Mouse (Mus musculus) limb, embryonic 11.5 days (tissue): ENCODE data around the gene Rae1. TPM values are rescaled to one million over a fixed set of nuclear protein-coding genes. Genes with fewer than 3 reads are reported as not detected.

ENCODE experiments used
- ATAC-seq: fragments of 200-750 bp; cut with Nextera tagmentation; 2 replicates; pipeline ENCODE4 v1.8.0; 2017; ENCODE audit warnings: low read depth; ENCODE audit not compliant: insufficient number of reproducible peaks, low FRiP score, low TSS enrichment
- DNase-seq: peaks from one replicate; pipeline ENCODE4 v3.0.0-alpha.2; 2015; ENCODE audit warnings: low spot score
- H3K27ac ChIP-seq: fragments of 300-500 bp; sonication (generic); replicated peaks from 2 replicates; pipeline ENCODE4 v1.5.1; 2014; ENCODE audit warnings: low read depth, mild to moderate bottlenecking, low read length
- H3K27me3 ChIP-seq: fragments of 300-500 bp; sonication (generic); 2 replicates; pipeline ENCODE4 v1.6.1; 2014; ENCODE audit warnings: mild to moderate bottlenecking, low read length, mixed read lengths; ENCODE audit not compliant: control insufficient read depth, insufficient read depth
- H3K36me3 ChIP-seq: fragments of 300-500 bp; sonication (generic); 2 replicates; pipeline ENCODE4 v1.6.1; 2014; ENCODE audit warnings: mild to moderate bottlenecking, low read length, moderate library complexity, mixed read lengths; ENCODE audit not compliant: control insufficient read depth, insufficient read depth
- H3K4me1 ChIP-seq: fragments of 300-500 bp; sonication (generic); 2 replicates; pipeline ENCODE4 v1.6.1; 2014; ENCODE audit warnings: low read length, mixed read lengths; ENCODE audit not compliant: control insufficient read depth, insufficient read depth
- H3K4me2 ChIP-seq: fragments of 300-500 bp; sonication (generic); 2 replicates; pipeline ENCODE4 v1.6.1; 2014; ENCODE audit warnings: low read depth, mild to moderate bottlenecking, moderate library complexity; ENCODE audit not compliant: severe bottlenecking
- H3K4me3 ChIP-seq: fragments of 300-500 bp; sonication (generic); 2 replicates; pipeline ENCODE4 v1.5.1; 2014; ENCODE audit warnings: low read depth, low read length
- H3K9ac ChIP-seq: fragments of 300-500 bp; sonication (generic); 2 replicates; pipeline ENCODE4 v1.6.1; 2014; ENCODE audit warnings: mild to moderate bottlenecking, low read length
- H3K9me3 ChIP-seq: fragments of 300-500 bp; sonication (generic); 2 replicates; pipeline ENCODE4 v1.6.1; 2016; ENCODE audit warnings: low read length; ENCODE audit not compliant: control insufficient read depth
- WGBS: fragments of 180-500 bp; shearing (Covaris S2); extraction: QIAGEN DNeasy Blood & Tissue Kit; methylation state at CpG from one replicate; pipeline ENCODE4 v1.1.7; 2014; 5-methylcytosine and 5-hydroxymethylcytosine counted together
- polyA plus RNA-seq: library from polyadenylated mRNA; unstranded; fragments of >200 nt; fragmentation: Nextera tagmentation; extraction: Ambion mirVana; gene quantifications from 2 replicates; pipeline ENCODE4 v1.2.1, GENCODE M21; 2014

Gene Rae1
- polyA plus RNA-seq, 1 experiment from 2014 or later = 172 TPM

DNA sequence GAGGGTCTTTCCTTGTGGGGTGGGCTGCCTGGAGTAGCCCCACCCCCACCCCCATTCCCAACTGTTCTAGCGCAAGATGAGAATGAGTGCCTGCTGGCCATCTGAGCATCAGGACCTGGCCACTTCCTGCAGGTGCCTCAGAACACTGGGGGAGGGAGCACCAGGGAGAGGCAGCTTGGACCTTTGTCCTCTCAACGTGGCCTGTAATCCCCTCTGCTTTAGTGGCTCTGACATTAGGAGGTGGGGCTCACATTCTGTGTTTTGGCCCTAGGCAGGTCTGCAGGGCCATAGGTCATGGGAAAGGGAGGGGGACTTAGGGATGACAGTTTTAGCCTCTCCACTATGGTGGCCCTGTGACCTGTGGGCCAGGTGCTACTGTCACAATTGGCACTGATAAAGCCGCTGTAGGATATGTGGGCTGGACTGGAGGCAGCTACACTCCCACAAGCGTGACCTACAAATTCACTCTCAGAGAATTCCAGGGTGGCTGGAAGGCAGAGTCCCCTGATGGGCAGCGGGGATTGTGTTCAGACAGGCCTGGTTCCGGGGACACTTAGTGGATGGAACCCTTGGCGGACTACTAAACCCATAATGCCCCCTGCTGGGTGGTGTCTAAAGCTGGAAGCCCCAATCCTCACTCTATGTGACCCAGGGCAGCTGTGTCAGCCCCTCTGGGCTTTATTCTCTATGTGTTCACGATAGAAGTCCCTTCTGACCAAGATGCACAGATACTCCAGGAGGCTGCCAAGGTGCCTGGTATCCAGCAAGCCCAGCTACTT, 50.9 kb downstream of the Rae1 start:
- no peaks in the 10 kb centered on the region for H3K27me3 ChIP-seq
- no peak overlapping the region for H3K4me2 ChIP-seq
- no peaks in the 10 kb centered on the region for H3K36me3 ChIP-seq
- H3K27ac ChIP-seq = no peak overlapping the region
- no peak overlapping the region for H3K9ac ChIP-seq
- H3K4me3 ChIP-seq = no peak overlapping the region
- WGBS = 44% methylated on average over 8 of the region's 8 CpGs
- H3K4me1 ChIP-seq = peaks cover 6% of the 10 kb centered on the region; the same call in 1 of the 2 replicates
- DNase-seq (no peak), ATAC-seq (no peak)
- no peaks in the 10 kb centered on the region for H3K9me3 ChIP-seq

DNA sequence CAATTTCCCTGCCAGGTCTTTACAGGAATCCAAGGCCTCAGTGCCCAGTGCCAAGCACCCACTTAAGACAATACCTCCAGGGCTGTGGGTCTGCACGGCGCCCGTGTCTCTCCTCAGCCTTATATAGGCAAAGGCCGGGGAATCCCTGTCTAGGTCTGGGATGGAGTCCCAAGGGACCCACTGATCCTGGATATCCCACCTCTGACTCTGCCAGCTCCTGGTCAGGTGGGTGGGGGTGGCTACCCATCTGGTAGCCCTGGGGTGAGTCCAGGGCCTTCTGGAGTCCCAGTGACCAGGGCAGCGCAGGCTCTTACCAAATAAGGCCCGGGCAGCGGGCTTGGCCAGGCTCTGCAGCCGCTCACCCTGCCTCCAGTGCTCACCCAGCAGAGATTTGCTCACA, 53.0 kb downstream of the Rae1 start:
- DNase-seq (no peak), ATAC-seq (no peak)
- peaks cover 6% of the 10 kb centered on the region; the same call in 1 of the 2 replicates for H3K4me1 ChIP-seq
- H3K4me3 ChIP-seq = no peak overlapping the region
- H3K9ac ChIP-seq = no peak overlapping the region
- 95% methylated on average over 8 of the region's 8 CpGs for WGBS
- H3K36me3 ChIP-seq = no peaks in the 10 kb centered on the region
- no peak overlapping the region for H3K4me2 ChIP-seq
- no peak overlapping the region for H3K27ac ChIP-seq
- H3K9me3 ChIP-seq = no peaks in the 10 kb centered on the region
- no peaks in the 10 kb centered on the region for H3K27me3 ChIP-seq

DNA sequence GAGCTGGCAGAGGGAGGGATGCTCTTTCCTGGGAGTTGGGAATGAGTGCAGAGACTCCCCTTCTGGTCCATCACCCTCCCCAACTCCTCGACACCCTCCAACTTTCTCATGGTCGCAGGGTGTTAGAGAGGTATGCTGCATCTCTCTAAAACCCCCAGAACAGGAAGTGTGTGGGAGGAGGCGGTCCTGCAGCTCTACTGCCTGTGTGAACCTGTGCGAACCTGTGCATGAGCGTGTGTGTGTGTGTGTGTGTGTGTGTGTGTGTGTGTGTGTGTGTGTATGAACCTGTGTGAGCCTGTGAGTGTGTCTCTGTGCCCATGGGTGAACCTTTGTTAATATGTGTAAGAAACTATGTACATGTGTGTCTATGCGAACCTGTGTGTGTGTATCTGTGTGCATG, 53.9 kb downstream of the Rae1 start:
- Histone ChIP-seq H3K4me3 (no peak overlapping the region), H3K9me3 (no peaks in the 10 kb centered on the region), H3K27me3 (no peaks in the 10 kb centered on the region), H3K9ac (no peak overlapping the region), H3K4me1 (peaks cover 6% of the 10 kb centered on the region; the same call in 1 of the 2 replicates), H3K27ac (no peak overlapping the region), H3K4me2 (no peak overlapping the region), H3K36me3 (no peaks in the 10 kb centered on the region)
- DNase-seq (no peak), ATAC-seq (no peak)
- WGBS = 74% methylated on average over 6 of the region's 6 CpGs

DNA sequence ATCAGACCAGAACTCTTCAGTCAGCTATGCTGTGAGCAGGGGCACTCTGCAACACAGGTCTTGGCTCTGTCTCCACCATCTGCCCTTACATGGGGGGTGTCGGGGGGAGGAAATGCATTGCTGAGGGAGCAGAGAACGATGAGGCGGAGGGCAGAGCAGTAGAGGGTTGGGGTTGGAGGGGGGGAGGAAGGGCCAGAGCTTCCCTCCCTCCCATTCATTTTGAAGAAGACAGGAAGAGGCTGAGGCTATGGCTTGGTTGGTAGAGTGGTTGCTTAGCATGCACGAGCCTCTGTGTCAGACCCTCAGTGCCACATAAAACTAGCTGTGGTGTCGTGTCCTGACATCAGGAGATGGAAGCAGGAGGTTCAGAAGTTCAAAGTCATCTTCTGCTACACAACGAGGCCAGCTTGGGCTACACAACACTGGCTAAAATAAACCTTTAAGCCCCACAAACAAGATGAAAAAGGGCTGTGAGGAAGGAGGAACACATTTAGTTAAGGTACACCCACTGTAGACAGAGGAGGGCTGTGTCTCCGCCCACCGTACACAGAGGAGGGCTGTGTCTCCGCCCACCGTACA, 56.5 kb downstream of the Rae1 start:
- 0 out of 2 replicates have a peak, but pooled peaks cover 5% of the 10 kb centered on the region for H3K4me1 ChIP-seq
- no peak overlapping the region for H3K27ac ChIP-seq
- no peak overlapping the region for H3K9ac ChIP-seq
- no peak for ATAC-seq
- H3K27me3 ChIP-seq = no peaks in the 10 kb centered on the region
- no peak for DNase-seq
- H3K4me2 ChIP-seq = no peak overlapping the region
- H3K36me3 ChIP-seq = no peaks in the 10 kb centered on the region
- H3K9me3 ChIP-seq = no peaks in the 10 kb centered on the region
- H3K4me3 ChIP-seq = no peak overlapping the region
- WGBS = 77% methylated on average over 10 of the region's 10 CpGs

DNA sequence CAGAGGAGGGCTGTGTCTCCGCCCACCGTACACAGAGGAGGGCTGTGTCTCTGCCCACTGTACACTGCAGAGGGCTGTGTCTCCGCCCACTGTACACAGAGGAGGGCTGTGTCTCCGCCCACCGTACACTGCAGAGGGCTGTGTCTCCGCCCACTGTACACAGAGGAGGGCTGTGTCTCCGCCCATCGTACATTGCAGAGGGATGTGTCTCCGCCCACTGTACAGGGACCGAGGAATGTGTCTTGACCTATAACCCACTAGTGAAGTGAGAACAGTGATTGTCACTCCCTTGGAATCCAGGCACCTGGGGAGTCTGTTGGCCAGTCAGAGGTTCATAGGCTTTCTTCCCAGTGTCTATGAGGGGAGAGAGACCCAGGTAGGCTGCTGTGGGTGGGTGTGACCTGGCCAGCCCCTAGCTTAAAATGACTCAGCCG, 57.0 kb downstream of the Rae1 start:
- no peak overlapping the region for H3K4me2 ChIP-seq
- H3K4me3 ChIP-seq = no peak overlapping the region
- H3K27ac ChIP-seq = no peak overlapping the region
- no peak for ATAC-seq
- H3K4me1 ChIP-seq = peaks cover 9% of the 10 kb centered on the region
- no peak for DNase-seq
- 77% methylated on average over 11 of the region's 11 CpGs for WGBS
- no peaks in the 10 kb centered on the region for H3K27me3 ChIP-seq
- no peaks in the 10 kb centered on the region for H3K36me3 ChIP-seq
- no peak overlapping the region for H3K9ac ChIP-seq
- H3K9me3 ChIP-seq = no peaks in the 10 kb centered on the region

DNA sequence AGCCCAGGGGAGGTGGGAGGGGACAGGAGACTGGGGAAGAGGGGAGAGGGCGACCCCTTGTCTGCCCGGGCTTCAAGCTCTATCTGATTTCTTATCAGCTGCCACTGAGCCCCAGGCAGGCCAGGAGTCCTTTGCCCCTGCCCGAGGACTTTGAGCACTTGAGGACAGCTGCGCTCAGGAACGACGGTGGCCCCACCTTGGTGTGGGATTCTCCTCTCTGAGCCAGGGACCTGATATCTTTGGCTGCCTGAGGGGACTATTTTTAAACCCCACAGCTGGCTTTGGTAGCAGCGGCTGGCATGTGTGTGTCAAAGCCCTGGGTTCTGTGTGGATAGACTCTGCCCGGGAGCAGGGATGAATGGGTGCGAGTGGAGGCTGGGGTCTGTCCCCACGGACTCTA, 57.7 kb downstream of the Rae1 start:
- H3K9me3 ChIP-seq = no peaks in the 10 kb centered on the region
- H3K9ac ChIP-seq = no peak overlapping the region
- H3K4me1 ChIP-seq = peaks cover 12% of the 10 kb centered on the region
- H3K4me2 ChIP-seq = no peak overlapping the region
- H3K36me3 ChIP-seq = no peaks in the 10 kb centered on the region
- H3K27ac ChIP-seq = no peak overlapping the region
- H3K4me3 ChIP-seq = no peak overlapping the region
- H3K27me3 ChIP-seq = no peaks in the 10 kb centered on the region
- ATAC-seq (no peak), DNase-seq (no peak)
- 62% methylated on average over 10 of the region's 10 CpGs for WGBS

DNA sequence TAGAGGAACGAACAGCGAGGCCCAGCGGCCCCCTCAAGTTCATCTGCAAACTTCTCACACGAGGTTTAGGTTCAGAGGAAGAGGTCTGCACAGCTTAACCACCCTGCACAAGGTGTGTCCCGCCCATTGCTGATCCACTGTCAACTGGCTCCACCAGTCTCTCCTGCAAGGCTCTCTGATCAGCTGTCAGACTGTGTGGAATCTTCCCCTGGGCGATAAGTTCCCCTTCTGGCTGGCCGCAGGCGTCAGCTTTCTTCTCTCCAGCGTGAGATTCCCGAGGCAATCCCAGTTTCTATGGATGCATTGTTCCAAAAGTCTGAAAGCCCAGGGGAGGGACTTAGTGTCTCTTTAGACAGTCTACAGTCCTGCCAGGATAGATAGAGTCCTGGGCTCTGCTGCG, 58.3 kb downstream of the Rae1 start:
- ATAC-seq (no peak), DNase-seq (no peak)
- H3K9ac ChIP-seq = no peak overlapping the region
- H3K9me3 ChIP-seq = no peaks in the 10 kb centered on the region
- 70% methylated on average over 11 of the region's 11 CpGs for WGBS
- H3K4me1 ChIP-seq = peaks cover 12% of the 10 kb centered on the region
- H3K36me3 ChIP-seq = no peaks in the 10 kb centered on the region
- no peak overlapping the region for H3K27ac ChIP-seq
- no peak overlapping the region for H3K4me3 ChIP-seq
- no peak overlapping the region for H3K4me2 ChIP-seq
- H3K27me3 ChIP-seq = no peaks in the 10 kb centered on the region

DNA sequence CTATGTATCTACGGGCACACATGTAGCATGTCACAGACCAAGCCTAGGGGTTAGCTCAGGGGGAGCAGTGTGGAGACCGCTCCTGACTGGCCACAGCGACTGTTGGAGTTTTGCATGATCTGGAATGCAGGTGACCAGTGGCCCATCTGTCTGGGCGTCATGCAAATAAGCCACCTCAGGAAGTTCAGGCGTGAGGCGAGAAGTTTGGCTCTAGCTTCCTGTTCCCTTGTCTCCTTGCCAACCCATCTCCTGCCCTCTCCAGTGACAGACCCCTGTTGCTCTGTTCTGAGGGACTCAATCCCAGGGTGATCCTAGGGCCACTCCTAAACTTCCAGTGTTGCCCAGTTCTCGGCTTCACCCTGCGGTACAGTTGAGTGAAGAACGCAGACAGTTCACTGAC, 60.5 kb downstream of the Rae1 start:
- peaks cover 12% of the 10 kb centered on the region for H3K4me1 ChIP-seq
- ATAC-seq = no peak

More for the DNA sequence above, 60.5 kb downstream of the Rae1 start:
- Histone ChIP-seq H3K9me3 (no peaks in the 10 kb centered on the region), H3K4me3 (no peak overlapping the region), H3K27ac (no peak overlapping the region), H3K27me3 (no peaks in the 10 kb centered on the region), H3K4me2 (no peak overlapping the region), H3K36me3 (no peaks in the 10 kb centered on the region), H3K9ac (no peak overlapping the region)
- DNase-seq = no peak
- WGBS = 79% methylated on average over 9 of the region's 9 CpGs
